Mouse (Mus musculus) myocyte (in vitro differentiated cells): ENCODE results near the gene Ccdc159.

ENCODE experiments used
- E2F4 ChIP-seq: IDR thresholded peaks from one replicate; pipeline ENCODE4 v1.6.1; 2011; ENCODE audit warnings: mild to moderate bottlenecking, control low read depth, moderate library complexity; ENCODE audit not compliant: insufficient read depth
- MAX ChIP-seq: IDR thresholded peaks from one replicate; pipeline ENCODE4 v1.6.1; 2011; ENCODE audit warnings: low read depth, mild to moderate bottlenecking, control low read depth
- POLR2A ChIP-seq: IDR thresholded peaks from one replicate; pipeline ENCODE4 v1.6.1; 2011; ENCODE audit warnings: low read depth, mild to moderate bottlenecking, control low read depth, moderate library complexity; ENCODE audit not compliant: insufficient read length
- REST ChIP-seq: IDR thresholded peaks from one replicate; pipeline ENCODE4 v1.6.1; 2011; ENCODE audit warnings: mild to moderate bottlenecking, control low read depth, moderate library complexity; ENCODE audit not compliant: insufficient read depth, insufficient read length
- TCF12 ChIP-seq: IDR thresholded peaks from one replicate; pipeline ENCODE4 v1.6.1; 2011; ENCODE audit warnings: mild to moderate bottlenecking, control low read depth; ENCODE audit not compliant: poor library complexity, insufficient read depth, severe bottlenecking

DNA sequence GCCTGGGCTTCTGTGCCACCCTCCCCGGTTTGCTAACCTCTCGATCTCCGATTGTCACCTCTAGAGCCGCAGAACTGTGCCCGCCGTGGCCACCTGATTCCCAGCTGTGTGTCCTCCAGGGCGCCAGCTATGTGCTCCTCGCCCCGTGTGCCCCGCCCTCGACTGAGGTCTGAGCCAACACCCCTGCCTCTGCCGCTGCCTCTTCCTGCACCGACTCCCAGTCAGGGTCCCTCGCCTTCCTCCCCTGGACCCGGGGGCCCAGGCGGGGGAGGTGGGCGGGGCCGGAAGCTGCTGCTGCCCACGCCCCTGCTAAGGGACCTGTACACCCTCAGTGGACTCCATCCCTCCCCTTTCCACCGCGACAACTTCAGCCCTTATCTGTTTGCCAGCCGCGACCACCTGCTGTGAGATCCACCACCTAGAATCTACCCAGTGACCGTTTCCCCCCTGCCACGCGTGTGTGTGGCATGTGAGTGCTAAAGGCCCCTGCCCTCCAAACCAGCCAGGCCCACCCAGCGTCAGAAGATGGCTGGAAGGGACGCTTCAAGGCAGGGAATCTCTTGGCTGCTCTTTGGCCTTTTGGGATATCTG, 20.4 kb downstream of the Ccdc159 start:
- TF ChIP-seq TCF12 (no peak), POLR2A (no peak), MAX (no peak), E2F4 (no peak), REST (no peak)
